Mouse (Mus musculus): ENCODE data around the gene Ksr2. TPM values are rescaled to one million over a fixed set of nuclear protein-coding genes. Genes with fewer than 3 reads are reported as not detected.

The Ksr2 gene
- polyA plus RNA-seq, 1 experiment from 2014 or later, result 0.01 TPM

DNA sequence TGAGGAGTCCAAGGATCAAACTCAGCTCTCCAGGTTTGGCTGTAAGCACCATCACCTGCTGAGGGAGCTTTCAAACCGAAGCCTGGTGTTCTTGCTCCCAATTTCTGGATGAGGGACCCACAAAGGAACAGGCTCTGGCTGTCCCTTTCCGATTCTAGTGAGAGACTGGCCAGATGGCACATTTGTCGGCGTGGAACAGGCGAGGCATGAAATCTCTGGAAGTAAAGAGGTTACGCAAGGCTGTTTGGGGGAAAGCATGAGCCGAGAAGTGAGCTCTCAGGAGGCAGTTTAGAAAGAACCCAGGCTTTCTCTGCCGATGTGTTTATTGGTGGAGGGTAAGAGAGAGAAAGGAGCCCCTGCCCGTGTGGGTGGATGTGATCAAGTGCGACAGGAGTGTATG is 109.2 kb downstream of the Ksr2 start:
- no peaks in the 10 kb centered on the region for H3K27me3 ChIP-seq (replicated peaks; ENCODE audit: control insufficient read depth, insufficient read depth, low read length)
- no peaks in the 10 kb centered on the region for H3K36me3 ChIP-seq (ENCODE audit: control insufficient read depth, insufficient read depth, low read length)
- no peaks in the 10 kb centered on the region for H3K9me3 ChIP-seq (ENCODE audit: control insufficient read depth, low read length)
- H3K4me1 ChIP-seq (replicated peaks; ENCODE audit: control insufficient read depth, insufficient read depth, low read length), result no peaks in the 10 kb centered on the region
- ATAC-seq (replicated peaks; ENCODE audit: low FRiP score) (no peak), DNase-seq (ENCODE audit: low spot score) (no peak)
- H3K27ac ChIP-seq (ENCODE audit: low read depth, low read length), result no peak overlapping the region
- 80% methylated on average over 10 of the region's 10 CpGs for WGBS
- no peak overlapping the region for H3K9ac ChIP-seq (ENCODE audit: low read depth, low read length)
- H3K4me2 ChIP-seq, result no peak overlapping the region
- no peak overlapping the region for H3K4me3 ChIP-seq (ENCODE audit: low read depth, low read length)

- H3K9me3 ChIP-seq (ENCODE audit: control insufficient read depth, low read length), result no peaks in the 10 kb centered on the region
- ATAC-seq (replicated peaks; ENCODE audit: low FRiP score), result no peak
- H3K4me2 ChIP-seq, result no peak overlapping the region
- H3K4me3 ChIP-seq (ENCODE audit: low read depth, low read length), result no peak overlapping the region
- H3K27me3 ChIP-seq (replicated peaks; ENCODE audit: control insufficient read depth, insufficient read depth, low read length), result peaks cover 33% of the 10 kb centered on the region
- H3K36me3 ChIP-seq (ENCODE audit: control insufficient read depth, insufficient read depth, low read length), result no peaks in the 10 kb centered on the region
- no peak for DNase-seq (ENCODE audit: low spot score)
- H3K4me1 ChIP-seq (replicated peaks; ENCODE audit: control insufficient read depth, insufficient read depth, low read length), result no peaks in the 10 kb centered on the region
- H3K27ac ChIP-seq (ENCODE audit: low read depth, low read length), result no peak overlapping the region
- no peak overlapping the region for H3K9ac ChIP-seq (ENCODE audit: low read depth, low read length)
- 64% methylated on average over 6 of the region's 6 CpGs for WGBS
Observed at GRCm38 (mm10) chr5:117530991-117531390, 117.2 kb downstream of the Ksr2 start.

DNA sequence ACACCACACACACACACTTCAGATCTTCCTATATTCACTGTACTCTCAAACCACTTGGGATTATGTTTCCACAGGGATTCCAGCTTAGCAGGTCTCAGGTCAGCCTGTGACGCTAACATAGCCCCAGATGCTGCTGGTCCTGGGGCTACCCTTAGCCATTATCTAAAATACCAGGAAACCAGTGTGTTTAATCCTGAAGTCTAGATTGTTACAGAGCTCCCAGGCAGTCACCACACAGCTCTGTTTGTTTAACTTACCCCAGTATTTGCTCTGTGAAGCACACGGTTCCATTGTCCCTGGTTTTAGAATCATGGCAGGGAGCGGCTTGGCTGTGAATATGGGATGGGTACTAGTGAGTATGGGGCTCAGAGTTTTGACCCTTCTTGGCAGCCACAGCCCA is 125.4 kb downstream of the Ksr2 start:
- no peak overlapping the region for H3K4me3 ChIP-seq (ENCODE audit: low read depth, low read length)
- no peak for DNase-seq (ENCODE audit: low spot score)
- peaks cover 9% of the 10 kb centered on the region for H3K27me3 ChIP-seq (replicated peaks; ENCODE audit: control insufficient read depth, insufficient read depth, low read length)
- no peak overlapping the region for H3K9ac ChIP-seq (ENCODE audit: low read depth, low read length)
- no peak overlapping the region for H3K4me2 ChIP-seq
- H3K27ac ChIP-seq (ENCODE audit: low read depth, low read length), result no peak overlapping the region
- no peaks in the 10 kb centered on the region for H3K9me3 ChIP-seq (ENCODE audit: control insufficient read depth, low read length)
- 64% methylated on average over 3 of the region's 3 CpGs for WGBS
- ATAC-seq (replicated peaks; ENCODE audit: low FRiP score), result no peak
- no peaks in the 10 kb centered on the region for H3K4me1 ChIP-seq (replicated peaks; ENCODE audit: control insufficient read depth, insufficient read depth, low read length)
- no peaks in the 10 kb centered on the region for H3K36me3 ChIP-seq (ENCODE audit: control insufficient read depth, insufficient read depth, low read length)

DNA sequence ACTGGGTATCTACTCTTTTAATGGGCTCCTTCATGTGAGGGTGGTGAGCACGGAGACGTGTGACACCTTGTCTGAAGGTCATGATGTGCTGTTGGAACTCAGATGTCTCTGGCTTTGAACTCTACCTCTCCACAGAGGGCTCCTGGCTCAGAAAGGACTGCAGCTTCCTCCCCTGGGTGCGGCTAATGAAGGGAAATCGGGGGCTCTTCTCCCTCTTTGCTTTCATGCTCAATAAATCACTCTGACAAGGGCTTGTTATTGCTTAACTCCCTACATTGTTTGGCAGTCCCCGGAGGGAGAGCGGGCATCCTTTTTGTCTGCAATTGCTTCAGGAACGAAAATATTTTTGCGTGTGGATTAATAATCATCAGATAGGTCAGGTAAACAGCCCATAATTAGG is 127.9 kb downstream of the Ksr2 start:
- 69% methylated on average over 8 of the region's 8 CpGs for WGBS
- Histone ChIP-seq H3K27ac (ENCODE audit: low read depth, low read length) (no peak overlapping the region), H3K9me3 (ENCODE audit: control insufficient read depth, low read length) (no peaks in the 10 kb centered on the region), H3K27me3 (replicated peaks; ENCODE audit: control insufficient read depth, insufficient read depth, low read length) (no peaks in the 10 kb centered on the region), H3K4me2 (no peak overlapping the region), H3K36me3 (ENCODE audit: control insufficient read depth, insufficient read depth, low read length) (no peaks in the 10 kb centered on the region), H3K9ac (ENCODE audit: low read depth, low read length) (no peak overlapping the region), H3K4me1 (replicated peaks; ENCODE audit: control insufficient read depth, insufficient read depth, low read length) (no peaks in the 10 kb centered on the region), H3K4me3 (ENCODE audit: low read depth, low read length) (no peak overlapping the region)
- ATAC-seq (replicated peaks; ENCODE audit: low FRiP score) (no peak), DNase-seq (ENCODE audit: low spot score) (no peak)

DNA sequence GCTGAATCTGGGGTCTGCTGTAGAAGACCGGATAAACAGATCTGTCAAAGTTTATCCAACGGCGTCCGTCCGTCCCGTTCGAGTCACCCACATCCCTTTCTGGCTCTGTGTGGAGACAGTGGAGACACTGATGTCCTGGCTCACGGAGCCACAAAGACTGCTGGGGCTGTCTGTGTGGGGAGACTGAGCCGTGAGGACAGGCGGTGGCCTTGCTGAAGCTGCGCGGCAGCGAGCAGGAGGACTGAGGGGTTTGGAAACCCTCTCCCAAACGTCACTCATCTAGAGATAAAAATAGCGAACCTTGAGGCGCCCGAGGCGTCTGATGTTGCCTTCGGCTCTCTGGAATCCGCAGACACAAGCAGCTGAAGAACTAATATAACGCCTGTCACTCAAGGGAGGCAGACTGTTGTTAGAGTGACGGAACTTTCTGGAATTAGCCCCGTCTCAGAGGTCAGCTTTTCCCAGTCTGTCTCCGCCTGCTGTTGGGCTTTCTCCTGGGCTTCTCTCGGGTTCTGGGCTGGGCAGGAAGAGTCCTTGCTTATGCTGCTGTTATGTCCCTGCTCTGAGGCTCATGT is 133.0 kb downstream of the Ksr2 start:
- ATAC-seq (replicated peaks; ENCODE audit: low FRiP score) (no peak), DNase-seq (ENCODE audit: low spot score) (no peak)
- Histone ChIP-seq H3K4me2 (no peak overlapping the region), H3K9me3 (ENCODE audit: control insufficient read depth, low read length) (no peaks in the 10 kb centered on the region), H3K4me3 (ENCODE audit: low read depth, low read length) (no peak overlapping the region), H3K36me3 (ENCODE audit: control insufficient read depth, insufficient read depth, low read length) (no peaks in the 10 kb centered on the region), H3K27ac (ENCODE audit: low read depth, low read length) (no peak overlapping the region), H3K27me3 (replicated peaks; ENCODE audit: control insufficient read depth, insufficient read depth, low read length) (no peaks in the 10 kb centered on the region), H3K4me1 (replicated peaks; ENCODE audit: control insufficient read depth, insufficient read depth, low read length) (no peaks in the 10 kb centered on the region), H3K9ac (ENCODE audit: low read depth, low read length) (no peak overlapping the region)
- WGBS, result 66% methylated on average over 25 of the region's 25 CpGs

- Histone ChIP-seq H3K27ac (ENCODE audit: low read depth, low read length) (no peak overlapping the region), H3K36me3 (ENCODE audit: control insufficient read depth, insufficient read depth, low read length) (no peaks in the 10 kb centered on the region), H3K9ac (ENCODE audit: low read depth, low read length) (no peak overlapping the region), H3K27me3 (replicated peaks; ENCODE audit: control insufficient read depth, insufficient read depth, low read length) (no peaks in the 10 kb centered on the region), H3K4me1 (replicated peaks; ENCODE audit: control insufficient read depth, insufficient read depth, low read length) (no peaks in the 10 kb centered on the region), H3K4me2 (no peak overlapping the region), H3K4me3 (ENCODE audit: low read depth, low read length) (no peak overlapping the region), H3K9me3 (ENCODE audit: control insufficient read depth, low read length) (0 out of 2 replicates have a peak, but pooled peaks cover 3% of the 10 kb centered on the region)
- ATAC-seq (replicated peaks; ENCODE audit: low FRiP score) (no peak), DNase-seq (ENCODE audit: low spot score) (no peak)
- 65% methylated on average over 9 of the region's 9 CpGs for WGBS
Observed at GRCm38 (mm10) chr5:117550992-117551391, 137.2 kb downstream of the Ksr2 start.

DNA sequence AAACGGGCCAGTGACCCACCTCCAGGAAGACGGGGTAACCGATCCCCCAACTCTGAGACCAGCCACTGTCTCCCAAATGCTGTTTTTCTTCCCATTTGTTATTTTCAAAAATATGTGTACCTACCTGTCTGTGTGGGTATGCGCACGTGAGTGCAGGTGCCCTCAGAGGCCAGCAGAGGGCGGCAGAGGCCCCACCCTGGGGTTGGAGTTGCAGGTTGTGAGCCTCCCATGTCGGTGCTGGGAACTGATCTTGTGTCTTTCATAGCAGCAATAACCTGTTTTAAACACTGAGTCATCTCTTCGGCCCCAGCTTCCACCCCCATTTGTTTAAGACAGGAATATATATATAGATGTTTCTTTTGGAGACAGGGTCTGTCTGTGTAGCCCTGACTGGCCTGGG is 138.3 kb downstream of the Ksr2 start:
- Histone ChIP-seq H3K27ac (ENCODE audit: low read depth, low read length) (no peak overlapping the region), H3K4me3 (ENCODE audit: low read depth, low read length) (no peak overlapping the region), H3K4me2 (no peak overlapping the region), H3K9ac (ENCODE audit: low read depth, low read length) (no peak overlapping the region), H3K27me3 (replicated peaks; ENCODE audit: control insufficient read depth, insufficient read depth, low read length) (no peaks in the 10 kb centered on the region), H3K36me3 (ENCODE audit: control insufficient read depth, insufficient read depth, low read length) (no peaks in the 10 kb centered on the region), H3K4me1 (replicated peaks; ENCODE audit: control insufficient read depth, insufficient read depth, low read length) (no peaks in the 10 kb centered on the region), H3K9me3 (ENCODE audit: control insufficient read depth, low read length) (0 out of 2 replicates have a peak, but pooled peaks cover 3% of the 10 kb centered on the region)
- DNase-seq (ENCODE audit: low spot score), result no peak
- no peak for ATAC-seq (replicated peaks; ENCODE audit: low FRiP score)
- 89% methylated on average over 8 of the region's 8 CpGs for WGBS

DNA sequence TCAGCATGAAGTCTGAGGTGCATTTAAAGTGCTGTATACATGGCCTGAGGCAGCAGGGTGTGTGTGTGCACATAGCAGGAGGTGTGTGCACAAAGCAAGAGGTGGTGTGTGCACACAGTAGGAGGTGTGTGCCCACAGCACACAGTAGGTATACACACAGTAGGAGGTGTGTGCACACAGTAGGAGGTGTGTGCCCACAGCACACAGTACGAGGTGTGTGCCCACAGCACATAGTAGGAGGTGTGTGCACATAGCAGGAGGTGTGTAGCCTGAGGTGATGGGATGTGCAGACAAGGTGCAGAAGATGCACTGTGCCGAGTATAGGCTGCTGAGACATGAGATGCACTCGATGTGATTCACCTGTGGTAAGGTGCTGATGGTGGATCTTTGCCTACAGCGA is 140.7 kb downstream of the Ksr2 start:
- DNase-seq (ENCODE audit: low spot score), result no peak
- Histone ChIP-seq H3K27ac (ENCODE audit: low read depth, low read length) (no peak overlapping the region), H3K36me3 (ENCODE audit: control insufficient read depth, insufficient read depth, low read length) (no peaks in the 10 kb centered on the region), H3K9ac (ENCODE audit: low read depth, low read length) (no peak overlapping the region), H3K4me1 (replicated peaks; ENCODE audit: control insufficient read depth, insufficient read depth, low read length) (no peaks in the 10 kb centered on the region), H3K27me3 (replicated peaks; ENCODE audit: control insufficient read depth, insufficient read depth, low read length) (no peaks in the 10 kb centered on the region), H3K4me3 (ENCODE audit: low read depth, low read length) (no peak overlapping the region), H3K4me2 (no peak overlapping the region), H3K9me3 (ENCODE audit: control insufficient read depth, low read length) (0 out of 2 replicates have a peak, but pooled peaks cover 3% of the 10 kb centered on the region)
- 68% methylated on average over 4 of the region's 4 CpGs for WGBS
- no peak for ATAC-seq (replicated peaks; ENCODE audit: low FRiP score)

- H3K9ac ChIP-seq (ENCODE audit: low read depth, low read length), result no peak overlapping the region
- ATAC-seq (replicated peaks; ENCODE audit: low FRiP score) (no peak), DNase-seq (ENCODE audit: low spot score) (no peak)
- H3K36me3 ChIP-seq (ENCODE audit: control insufficient read depth, insufficient read depth, low read length), result no peaks in the 10 kb centered on the region
- H3K4me2 ChIP-seq, result no peak overlapping the region
- no peaks in the 10 kb centered on the region for H3K4me1 ChIP-seq (replicated peaks; ENCODE audit: control insufficient read depth, insufficient read depth, low read length)
- H3K27ac ChIP-seq (ENCODE audit: low read depth, low read length), result no peak overlapping the region
- H3K9me3 ChIP-seq (ENCODE audit: control insufficient read depth, low read length), result 0 out of 2 replicates have a peak, but pooled peaks cover 3% of the 10 kb centered on the region
- no peak overlapping the region for H3K4me3 ChIP-seq (ENCODE audit: low read depth, low read length)
- no peaks in the 10 kb centered on the region for H3K27me3 ChIP-seq (replicated peaks; ENCODE audit: control insufficient read depth, insufficient read depth, low read length)
- 73% methylated on average over 9 of the region's 9 CpGs for WGBS
Observed at GRCm38 (mm10) chr5:117556570-117556969, 142.8 kb downstream of the Ksr2 start.
